Mouse (Mus musculus): ENCODE results near the gene Tns4. TPM values are rescaled to one million over a fixed set of nuclear protein-coding genes. Genes with fewer than 3 reads are reported as not detected.

Gene Tns4
- total RNA-seq, 2 experiments from 2014 or later = 1.8 to 2.1 TPM

- no peak for ATAC-seq (replicated peaks; ENCODE audit: poor library complexity)
Measured at GRCm38 (mm10) chr11:99055571-99056452, 33.3 kb downstream of the Tns4 start.

GRCm38 (mm10) chr11:99055143-99055542, 34.0 kb downstream of the Tns4 start:
- no peak for ATAC-seq (replicated peaks; ENCODE audit: poor library complexity)

- no peak for ATAC-seq (replicated peaks; ENCODE audit: poor library complexity)
Measured at GRCm38 (mm10) chr11:99047643-99048042, 41.5 kb downstream of the Tns4 start.

DNA sequence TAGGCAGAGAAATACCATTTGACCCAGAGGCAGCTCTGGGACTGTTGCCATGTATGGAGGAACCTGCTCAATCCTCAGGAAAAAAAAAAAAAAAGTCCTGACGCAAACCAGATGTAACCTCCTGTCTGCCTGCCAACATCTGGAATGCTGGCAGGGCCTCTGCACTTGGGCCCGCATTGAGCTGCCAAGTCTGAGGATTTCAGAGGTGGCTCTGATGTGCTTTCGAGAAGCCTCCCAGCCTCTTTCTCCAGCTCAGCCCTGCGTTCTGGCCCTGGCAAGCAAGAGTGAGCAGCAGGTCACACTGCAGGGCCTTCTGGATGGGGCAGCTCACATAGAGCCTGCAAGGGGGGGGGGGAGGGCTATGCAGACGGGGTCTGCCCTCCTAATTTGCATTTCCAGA, 42.0 kb downstream of the Tns4 start:
- ATAC-seq (replicated peaks; ENCODE audit: poor library complexity) = no peak

DNA sequence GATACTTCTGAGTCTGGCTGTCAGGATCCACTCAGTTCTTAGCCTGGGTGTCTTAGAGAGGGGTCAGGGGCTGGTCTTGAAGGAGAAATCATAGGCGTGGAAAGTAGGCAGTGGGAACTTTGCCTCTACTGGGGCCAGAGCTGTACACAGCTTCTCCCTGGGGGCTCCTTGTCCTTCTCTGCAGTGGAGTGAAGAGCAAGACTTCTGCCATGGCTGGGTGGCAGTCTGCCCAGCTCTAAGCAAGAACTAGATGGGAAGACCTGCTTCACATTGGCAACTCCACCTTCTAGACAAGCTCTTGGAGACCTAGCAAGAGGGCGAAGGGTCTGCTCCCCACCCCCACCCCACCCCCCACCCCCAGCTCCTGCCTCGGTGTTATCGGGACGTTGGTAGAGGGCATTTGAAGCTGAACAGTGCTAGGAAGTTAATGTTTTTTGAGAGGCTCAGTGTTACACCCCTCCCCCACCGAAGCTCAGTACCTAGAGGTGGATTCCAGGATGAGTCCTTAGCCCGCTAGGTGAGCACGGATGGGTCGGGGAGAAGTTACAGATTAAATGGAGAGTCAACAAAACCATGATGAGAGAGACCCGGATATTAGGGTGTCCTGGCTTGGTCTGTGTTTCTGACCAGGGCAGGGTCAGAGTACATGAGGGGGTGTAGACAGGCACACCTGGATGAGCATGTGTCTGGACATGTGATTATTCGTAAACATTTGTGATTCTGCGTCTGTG, 43.8 kb downstream of the Tns4 start:
- ATAC-seq (replicated peaks; ENCODE audit: poor library complexity) = no peak

GRCm38 (mm10) chr11:99044306-99044705, 44.8 kb downstream of the Tns4 start:
- no peak for ATAC-seq (replicated peaks; ENCODE audit: poor library complexity)

- no peak for ATAC-seq (replicated peaks; ENCODE audit: poor library complexity)
Measured at GRCm38 (mm10) chr11:99043632-99044031, 45.5 kb downstream of the Tns4 start.

DNA sequence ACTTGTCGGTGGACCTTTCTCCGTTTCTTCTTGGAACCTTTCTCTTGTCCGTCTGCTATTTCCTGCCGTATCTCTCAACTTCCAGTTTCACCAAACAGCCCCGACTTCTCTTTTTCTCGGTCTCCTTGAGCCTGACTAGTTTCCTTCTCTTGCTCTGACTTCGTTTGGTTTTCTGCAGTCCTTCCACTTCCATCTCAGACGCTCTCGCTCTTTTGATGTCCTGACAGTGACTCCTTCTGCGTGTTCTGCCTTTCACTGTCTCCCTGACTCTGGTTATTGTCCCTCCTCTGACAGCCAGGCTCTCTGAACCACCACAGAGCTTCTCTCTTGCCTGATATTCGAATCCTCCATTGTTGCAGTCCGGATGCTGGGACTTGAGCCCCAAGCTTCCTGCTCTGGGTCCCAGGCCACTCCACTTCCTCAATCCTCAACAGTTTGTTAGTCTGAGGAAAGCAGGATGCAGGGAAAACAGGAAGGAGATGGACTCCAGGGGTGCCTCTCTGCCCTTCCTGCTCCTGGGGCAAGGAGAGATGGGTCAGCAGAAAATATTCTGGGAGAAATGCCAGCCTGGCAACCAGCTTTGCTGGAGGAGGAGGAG, 46.2 kb downstream of the Tns4 start:
- peak; percentile 45 for ATAC-seq (replicated peaks; ENCODE audit: poor library complexity)

DNA sequence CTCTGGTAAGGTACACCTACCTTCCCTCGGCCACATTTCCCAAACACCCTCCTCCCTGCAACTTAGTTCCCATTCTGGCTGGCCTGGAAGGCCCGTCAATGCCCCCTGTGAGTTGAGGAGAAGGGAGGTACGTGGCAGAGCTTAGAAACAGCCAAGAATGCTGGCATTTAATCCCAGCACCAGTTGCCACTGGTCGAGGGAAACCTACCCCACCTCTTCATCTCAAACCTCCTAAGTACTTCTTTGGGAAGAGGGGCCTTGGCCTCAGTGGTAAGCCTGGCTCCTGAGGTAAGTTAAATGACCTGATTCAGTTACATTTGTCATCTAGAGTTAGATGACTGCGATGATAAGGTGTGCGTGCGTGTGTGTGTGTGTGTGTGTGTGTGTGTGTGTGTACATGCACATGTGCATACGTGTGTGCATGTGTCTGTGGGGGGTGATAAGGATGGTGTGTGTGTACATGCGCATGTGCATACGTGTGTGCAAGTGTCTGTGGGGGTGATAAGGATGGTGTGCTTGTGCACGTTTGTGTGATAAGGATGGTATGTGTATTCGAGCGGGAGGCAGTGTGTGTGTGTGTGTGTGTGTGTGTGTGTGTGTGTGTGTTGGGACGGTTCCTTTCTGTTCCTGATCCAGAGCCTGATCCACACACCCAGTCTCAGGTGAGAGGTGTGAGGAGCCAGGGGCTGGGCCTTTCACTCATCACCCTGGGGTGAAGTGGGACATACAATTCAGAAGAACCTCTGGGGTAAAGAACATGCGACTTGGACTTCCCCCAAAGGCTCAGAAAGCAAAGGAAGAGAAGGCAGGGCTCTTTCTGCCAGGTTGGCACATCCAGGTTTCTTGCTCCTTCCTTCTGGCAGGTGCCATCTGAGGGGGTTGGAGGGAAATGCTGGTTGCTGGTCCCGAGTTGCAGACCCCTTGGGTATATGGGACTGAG, 47.0 kb downstream of the Tns4 start:
- peak; percentile 27 for ATAC-seq (replicated peaks; ENCODE audit: poor library complexity)

DNA sequence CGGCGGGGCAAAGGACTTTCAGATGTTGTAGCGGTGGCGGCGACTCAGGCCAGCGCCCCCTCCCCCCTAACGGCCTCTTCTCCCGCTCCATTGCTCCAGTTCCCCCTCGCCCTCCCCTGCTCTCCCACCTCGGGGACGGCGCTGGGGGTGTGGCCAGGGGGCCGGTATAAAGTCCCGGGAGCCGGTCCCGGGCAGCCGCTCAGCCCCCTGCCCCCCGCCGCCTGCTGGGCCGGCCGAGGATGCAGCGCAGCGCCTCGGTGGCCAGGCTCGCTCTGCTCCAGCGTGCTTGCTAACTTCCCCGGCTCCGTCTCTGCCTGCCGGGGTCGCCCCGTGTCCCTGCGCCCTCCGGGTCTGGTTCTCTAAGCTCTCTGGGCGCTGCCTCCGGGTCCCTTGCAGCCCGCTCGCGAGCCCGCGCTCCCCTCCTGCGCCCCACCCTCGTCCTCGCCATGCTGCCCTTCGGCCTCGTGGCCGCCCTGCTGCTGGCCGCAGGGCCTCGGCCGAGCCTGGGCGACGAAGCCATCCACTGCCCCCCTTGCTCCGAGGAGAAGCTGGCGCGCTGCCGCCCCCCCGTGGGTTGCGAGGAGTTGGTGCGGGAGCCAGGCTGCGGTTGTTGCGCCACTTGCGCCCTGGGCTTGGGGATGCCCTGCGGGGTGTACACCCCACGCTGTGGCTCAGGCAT, 47.9 kb downstream of the Tns4 start, which contains the start of gene Igfbp4:
Igfbp4 (plus strand) TSS at position 194 of the 679 bp plus-strand sequence.
- peak; percentile 11 for ATAC-seq (replicated peaks; ENCODE audit: poor library complexity)

- no peak for ATAC-seq (replicated peaks; ENCODE audit: poor library complexity)
Measured at GRCm38 (mm10) chr11:99040346-99040974, 48.6 kb downstream of the Tns4 start.

DNA sequence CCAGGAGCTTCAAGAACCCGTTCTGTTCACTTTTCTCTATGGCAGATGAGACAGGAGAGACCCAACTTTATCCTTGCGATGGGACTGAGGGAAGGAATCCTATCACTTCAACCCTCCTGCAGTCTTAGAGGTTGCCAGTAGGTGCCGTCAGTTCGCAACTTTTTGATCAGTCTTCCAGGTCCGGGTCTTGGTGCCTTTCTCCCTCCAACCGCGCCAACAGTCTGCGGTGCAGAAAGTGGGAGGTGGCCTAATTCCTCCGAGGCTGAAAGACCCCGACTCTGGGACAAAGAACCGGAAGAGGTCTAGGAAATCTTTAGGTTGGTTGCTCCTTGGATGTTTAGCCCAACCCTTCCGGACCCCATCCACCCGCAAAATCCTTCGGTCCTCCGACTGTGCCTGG, 49.3 kb downstream of the Tns4 start:
- peak; percentile 67 for ATAC-seq (replicated peaks; ENCODE audit: poor library complexity)

- 0 out of 2 replicates have a peak, but pooled peaks have one; percentile 3 for ATAC-seq (replicated peaks; ENCODE audit: poor library complexity)
Measured at GRCm38 (mm10) chr11:99036254-99036653, 52.9 kb downstream of the Tns4 start.

- ATAC-seq (replicated peaks; ENCODE audit: poor library complexity) = peak; percentile 48
Measured at GRCm38 (mm10) chr11:99035350-99035749, 53.8 kb downstream of the Tns4 start.

DNA sequence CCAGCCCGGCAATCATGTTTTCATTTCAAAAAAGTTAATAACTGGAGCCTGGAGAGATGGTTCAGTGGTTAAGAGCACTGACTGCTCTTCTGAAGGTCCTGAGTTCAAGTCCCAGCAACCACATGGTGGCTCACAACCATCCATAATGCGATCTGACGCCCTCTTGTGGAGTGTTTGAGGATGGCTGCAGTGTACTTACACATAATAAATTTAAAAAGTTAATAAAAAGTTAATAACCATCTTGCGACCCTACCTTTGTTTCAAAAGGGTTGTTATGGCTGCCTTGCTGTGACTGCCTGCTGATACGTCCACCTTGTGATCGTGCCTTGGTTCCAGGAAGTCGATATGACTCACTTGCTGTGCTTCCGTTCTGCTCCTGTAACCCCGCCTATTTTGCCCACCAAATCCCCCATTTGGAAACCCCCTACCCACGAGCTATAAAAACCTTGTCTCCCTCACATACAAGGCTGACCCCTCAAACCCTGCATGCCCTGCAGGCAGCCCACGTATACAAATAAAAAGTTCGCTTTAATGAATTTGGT, 62.1 kb downstream of the Tns4 start:
- ATAC-seq (replicated peaks; ENCODE audit: poor library complexity) = no peak

DNA sequence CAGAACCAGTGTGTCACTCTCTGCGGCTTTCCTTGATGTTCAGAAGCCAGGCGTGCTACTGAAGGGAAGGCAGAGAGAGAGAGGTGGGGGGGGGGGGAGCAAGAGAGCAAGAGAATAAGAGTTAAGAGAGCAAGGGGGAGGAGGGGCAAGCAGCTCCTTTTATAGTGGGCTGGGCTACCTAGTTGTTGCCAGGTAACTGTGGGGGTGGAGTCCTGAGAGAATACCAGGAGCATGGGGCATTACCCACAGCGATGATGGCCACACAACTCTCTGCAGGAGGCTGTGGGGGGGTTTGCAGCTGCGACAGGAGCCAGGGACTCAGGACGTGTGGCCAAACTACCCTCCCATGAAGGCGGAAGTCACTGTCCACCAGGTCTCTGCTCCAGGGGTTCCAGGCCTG, 63.2 kb downstream of the Tns4 start:
- no peak for ATAC-seq (replicated peaks; ENCODE audit: poor library complexity)

- no peak for ATAC-seq (replicated peaks; ENCODE audit: poor library complexity)
Measured at GRCm38 (mm10) chr11:99024468-99025134, 64.5 kb downstream of the Tns4 start.

Data from megakaryocyte progenitor cell, adult 5-6 weeks (primary cell).